Mouse (Mus musculus) midbrain, embryonic 14.5 days (tissue): Measurements from ENCODE around the gene Nrip3. TPM values are rescaled to one million over a fixed set of nuclear protein-coding genes. Genes with fewer than 3 reads are reported as not detected.

Source experiments
- ATAC-seq: fragments of 200-750 bp; cut with Nextera tagmentation; 2 replicates; pipeline ENCODE4 v1.8.0; 2017; ENCODE audit warnings: moderate number of reproducible peaks, moderate library complexity; ENCODE audit not compliant: low FRiP score, low TSS enrichment
- DNase-seq: peaks from one replicate; pipeline ENCODE4 v3.0.0-alpha.2; 2015
- H3K27ac ChIP-seq: fragments of 300-500 bp; sonication (generic); replicated peaks from 2 replicates; pipeline ENCODE4 v1.5.1; 2014; ENCODE audit warnings: mild to moderate bottlenecking, low read depth, low read length, moderate library complexity
- H3K27me3 ChIP-seq: fragments of 300-500 bp; sonication (generic); 2 replicates; pipeline ENCODE4 v1.6.1; 2014; ENCODE audit warnings: low read length, control low read depth, mixed read lengths; ENCODE audit not compliant: control insufficient read depth, insufficient read depth
- H3K36me3 ChIP-seq: fragments of 300-500 bp; sonication (generic); 2 replicates; pipeline ENCODE4 v1.6.1; 2014; ENCODE audit warnings: low read length, control low read depth; ENCODE audit not compliant: control insufficient read depth, insufficient read depth
- H3K4me1 ChIP-seq: fragments of 300-500 bp; sonication (generic); 2 replicates; pipeline ENCODE4 v1.6.1; 2014; ENCODE audit warnings: mild to moderate bottlenecking, antibody characterized with exemption, low read length, control low read depth; ENCODE audit not compliant: control insufficient read depth, insufficient read depth
- H3K4me2 ChIP-seq: fragments of 300-500 bp; sonication (generic); 2 replicates; pipeline ENCODE4 v1.6.1; 2014; ENCODE audit warnings: mild to moderate bottlenecking, low read length, moderate library complexity
- H3K4me3 ChIP-seq: fragments of 300-500 bp; sonication (generic); replicated peaks from 2 replicates; pipeline ENCODE4 v1.5.1; 2014; ENCODE audit warnings: low read depth, low read length
- H3K9ac ChIP-seq: fragments of 300-500 bp; sonication (generic); replicated peaks from 2 replicates; pipeline ENCODE4 v1.6.1; 2014; ENCODE audit warnings: mild to moderate bottlenecking, low read length, moderate library complexity
- H3K9me3 ChIP-seq: fragments of 300-500 bp; sonication (generic); 2 replicates; pipeline ENCODE4 v1.6.1; 2016; ENCODE audit warnings: low read length, control low read depth, mixed read lengths; ENCODE audit not compliant: control insufficient read depth
- WGBS: fragments of 180-500 bp; shearing (Covaris S2); extraction: QIAGEN DNeasy Blood & Tissue Kit; methylation state at CpG from one replicate; pipeline ENCODE4 v1.1.7; 2014; 5-methylcytosine and 5-hydroxymethylcytosine counted together
- polyA plus RNA-seq: library from polyadenylated mRNA; unstranded; fragments of >200 nt; fragmentation: Nextera tagmentation; extraction: Ambion mirVana; gene quantifications from 2 replicates; pipeline ENCODE4 v1.2.1, GENCODE M21; 2014

Nrip3 gene
- polyA plus RNA-seq, 1 experiment from 2014 or later: 5.3 TPM

GRCm38 (mm10) chr7:109752008-109752925 is 29.6 kb downstream of the Nrip3 start, which contains the start of gene Tmem9b:
TSS of gene Tmem9b (minus strand) at chr7:109752875.
- DNase-seq (peak; percentile 91), ATAC-seq (peak; percentile 89)
- Histone ChIP-seq H3K4me2 (peak within 1 kb of the TSS; percentile 94), H3K4me1 (peaks cover 18% of the 10 kb centered on the region; the same call in 1 of the 2 replicates), H3K27me3 (no peaks in the 10 kb centered on the region), H3K9me3 (no peaks in the 10 kb centered on the region), H3K9ac (peak within 1 kb of the TSS; percentile 92), H3K27ac (peak within 1 kb of the TSS; percentile 91), H3K36me3 (peaks cover 12% of the 10 kb centered on the region), H3K4me3 (peak within 1 kb of the TSS; percentile 91)
- WGBS: under 1% methylated on average over 74 of the region's 74 CpGs

- 3% methylated on average over 13 of the region's 13 CpGs for WGBS
- Histone ChIP-seq H3K4me1 (peaks cover 18% of the 10 kb centered on the region; the same call in 1 of the 2 replicates), H3K9me3 (no peaks in the 10 kb centered on the region), H3K36me3 (peaks cover 16% of the 10 kb centered on the region), H3K4me3 (peak overlapping the region; percentile 91), H3K27me3 (no peaks in the 10 kb centered on the region), H3K4me2 (peak overlapping the region; percentile 94), H3K9ac (peak overlapping the region; percentile 92), H3K27ac (peak overlapping the region; percentile 91)
- DNase-seq: no peak
- ATAC-seq: peak; percentile 77
These were observed 30.3 kb downstream of the Nrip3 start for GRCm38 (mm10) chr7:109751427-109752007.

- 72% methylated on average over 1 of the region's 1 CpGs for WGBS
- DNase-seq (no peak), ATAC-seq (no peak)
- peaks cover 6% of the 10 kb centered on the region; the same call in 1 of the 2 replicates for H3K4me1 ChIP-seq
- H3K27ac ChIP-seq: no peak overlapping the region
- no peak overlapping the region for H3K4me2 ChIP-seq
- no peaks in the 10 kb centered on the region for H3K9me3 ChIP-seq
- no peak overlapping the region for H3K4me3 ChIP-seq
- H3K36me3 ChIP-seq: peaks cover 40% of the 10 kb centered on the region
- H3K27me3 ChIP-seq: no peaks in the 10 kb centered on the region
- H3K9ac ChIP-seq: no peak overlapping the region
These were observed 34.1 kb downstream of the Nrip3 start for GRCm38 (mm10) chr7:109747747-109748146.

GRCm38 (mm10) chr7:109741703-109742102 is 40.1 kb downstream of the Nrip3 start:
- ATAC-seq: no peak
- H3K4me1 ChIP-seq: no peaks in the 10 kb centered on the region
- no peaks in the 10 kb centered on the region for H3K9me3 ChIP-seq
- H3K36me3 ChIP-seq: peaks cover 74% of the 10 kb centered on the region
- H3K27me3 ChIP-seq: no peaks in the 10 kb centered on the region
- H3K4me2 ChIP-seq: no peak overlapping the region
- H3K9ac ChIP-seq: no peak overlapping the region
- 90% methylated on average over 4 of the region's 4 CpGs for WGBS
- no peak overlapping the region for H3K27ac ChIP-seq
- no peak for DNase-seq
- H3K4me3 ChIP-seq: no peak overlapping the region

- ATAC-seq: no peak
- WGBS: 98% methylated on average over 1 of the region's 1 CpGs
- H3K27ac ChIP-seq: no peak overlapping the region
- H3K9ac ChIP-seq: no peak overlapping the region
- H3K36me3 ChIP-seq: peaks cover 81% of the 10 kb centered on the region
- DNase-seq: no peak
- H3K4me2 ChIP-seq: no peak overlapping the region
- no peaks in the 10 kb centered on the region for H3K9me3 ChIP-seq
- no peaks in the 10 kb centered on the region for H3K4me1 ChIP-seq
- H3K4me3 ChIP-seq: no peak overlapping the region
- H3K27me3 ChIP-seq: no peaks in the 10 kb centered on the region
These were observed 40.8 kb downstream of the Nrip3 start for GRCm38 (mm10) chr7:109741060-109741459.

- ATAC-seq (no peak), DNase-seq (no peak)
- Histone ChIP-seq H3K27ac (no peak overlapping the region), H3K9ac (no peak overlapping the region), H3K4me1 (no peaks in the 10 kb centered on the region), H3K4me3 (no peak overlapping the region), H3K9me3 (no peaks in the 10 kb centered on the region), H3K4me2 (no peak overlapping the region), H3K36me3 (peaks cover 85% of the 10 kb centered on the region), H3K27me3 (no peaks in the 10 kb centered on the region)
- WGBS: 94% methylated on average over 5 of the region's 5 CpGs
These were observed 41.9 kb downstream of the Nrip3 start for GRCm38 (mm10) chr7:109739822-109740370.

- no peak for DNase-seq
- no peaks in the 10 kb centered on the region for H3K27me3 ChIP-seq
These were observed 47.0 kb downstream of the Nrip3 start for GRCm38 (mm10) chr7:109734806-109735205.

GRCm38 (mm10) chr7:109731626-109732025 is 50.2 kb downstream of the Nrip3 start, which contains the start of gene Ascl3:
TSS of gene Ascl3 (minus strand) at chr7:109731726.
- Histone ChIP-seq H3K27ac (no peak within 1 kb of the TSS), H3K4me2 (no peak within 1 kb of the TSS), H3K36me3 (peaks cover 26% of the 10 kb centered on the region), H3K4me3 (no peak within 1 kb of the TSS), H3K9me3 (no peaks in the 10 kb centered on the region), H3K9ac (no peak within 1 kb of the TSS), H3K27me3 (no peaks in the 10 kb centered on the region), H3K4me1 (no peaks in the 10 kb centered on the region)
- no peak for DNase-seq
- no peak for ATAC-seq
- 90% methylated on average over 5 of the region's 5 CpGs for WGBS

More at GRCm38 (mm10) chr7:109734806-109735205, 47.0 kb downstream of the Nrip3 start:
- Histone ChIP-seq H3K27ac (no peak overlapping the region), H3K9me3 (no peaks in the 10 kb centered on the region), H3K9ac (no peak overlapping the region), H3K4me3 (no peak overlapping the region), H3K36me3 (peaks cover 49% of the 10 kb centered on the region), H3K4me2 (no peak overlapping the region), H3K4me1 (no peaks in the 10 kb centered on the region)
- ATAC-seq: no peak
- WGBS: 93% methylated on average over 4 of the region's 4 CpGs
